Mouse (Mus musculus) frontal cortex, adult 2 months (tissue): ENCODE data around the gene St13. TPM values are rescaled to one million over a fixed set of nuclear protein-coding genes. Genes with fewer than 3 reads are reported as not detected.

Experiments used
- DNase-seq, 2 experiments: peaks; one replicate each; pipeline ENCODE4 v3.0.0; 2022; ENCODE audit warnings: low spot score in 1 of 2; ENCODE audit errors: extremely low spot score in 1 of 2
- polyA plus RNA-seq: library from polyadenylated mRNA; depleted of rRNA; stranded (reverse); fragments of >200 nt; gene quantifications from 2 replicates; pipeline ENCODE4 v1.2.3, GENCODE M21; 2012

The St13 gene
- polyA plus RNA-seq, 1 experiment, result 118 TPM

GRCm38 (mm10) chr15:81366241-81366640 is 33.6 kb downstream of the St13 start:
- DNase-seq, result no peak

DNA sequence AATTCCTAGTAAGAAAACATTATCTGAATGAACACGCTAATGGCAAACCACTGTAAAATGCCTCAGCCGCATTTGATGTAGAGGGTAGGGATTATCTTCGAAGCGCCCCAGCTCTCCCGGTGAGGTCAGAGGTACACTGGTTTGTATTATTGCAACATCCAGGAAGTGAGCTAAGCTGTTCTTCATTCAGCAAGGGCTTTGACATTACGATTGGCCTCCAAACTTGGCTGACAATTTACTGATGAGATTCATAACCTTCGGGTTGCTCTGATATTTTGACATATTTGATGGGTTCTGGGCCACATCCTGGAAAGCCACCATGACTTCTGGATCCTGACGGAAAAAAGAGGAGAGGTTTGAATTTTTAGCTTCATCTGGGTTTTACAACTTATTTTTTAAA is 34.6 kb downstream of the St13 start:
- DNase-seq, result no peak

GRCm38 (mm10) chr15:81364271-81364670 is 35.6 kb downstream of the St13 start:
- DNase-seq, result no peak

- no peak for DNase-seq
Measured at GRCm38 (mm10) chr15:81362501-81362900, 37.4 kb downstream of the St13 start.

DNA sequence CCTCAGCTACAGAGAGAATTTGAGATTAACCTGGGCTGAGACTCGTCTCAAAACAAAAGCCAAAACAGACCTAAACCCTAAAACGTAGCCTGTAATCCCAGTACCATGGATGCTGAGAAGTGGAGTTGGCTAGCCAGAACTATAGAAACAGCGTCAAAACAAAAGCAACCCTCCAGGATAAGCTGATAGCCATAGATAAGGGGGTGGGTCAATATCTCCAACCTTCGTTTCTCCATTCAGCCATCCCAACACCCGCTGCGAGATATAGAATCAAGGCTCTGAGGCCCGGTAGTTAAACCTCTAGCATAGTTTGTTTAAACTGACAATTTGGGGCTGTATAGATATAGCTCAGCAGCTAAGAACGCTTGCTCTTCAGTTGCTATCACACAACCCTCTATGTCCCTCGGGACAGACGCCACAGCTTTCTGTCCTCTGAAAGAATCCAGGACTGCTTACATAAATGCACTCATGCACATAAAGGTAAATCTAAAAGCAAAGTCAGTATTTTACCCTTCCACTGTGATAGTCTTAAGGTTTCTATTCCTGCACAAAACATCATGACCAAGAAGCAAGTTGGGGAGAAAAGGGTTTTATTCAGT is 38.4 kb downstream of the St13 start:
- DNase-seq, result no peak

DNA sequence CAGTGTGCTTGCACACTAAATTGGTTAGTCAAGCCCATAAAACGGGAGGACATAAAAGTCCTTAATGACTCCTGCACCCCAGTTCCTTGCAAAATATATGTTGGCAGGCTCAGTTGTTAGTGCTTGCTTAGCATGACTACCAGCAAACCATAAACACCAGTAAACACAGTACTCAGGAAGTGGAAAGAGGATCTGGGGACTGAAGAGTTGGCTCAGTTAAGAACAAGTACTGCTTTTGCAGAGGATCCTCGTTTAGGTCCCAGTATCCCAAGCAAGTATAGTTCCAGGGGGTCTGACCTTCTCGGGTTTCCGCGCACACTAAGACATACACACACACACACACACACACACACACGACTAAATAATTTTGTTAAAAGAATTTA is 38.9 kb downstream of the St13 start:
- peak in 1 of 2 experiments; percentile 22 for DNase-seq

DNA sequence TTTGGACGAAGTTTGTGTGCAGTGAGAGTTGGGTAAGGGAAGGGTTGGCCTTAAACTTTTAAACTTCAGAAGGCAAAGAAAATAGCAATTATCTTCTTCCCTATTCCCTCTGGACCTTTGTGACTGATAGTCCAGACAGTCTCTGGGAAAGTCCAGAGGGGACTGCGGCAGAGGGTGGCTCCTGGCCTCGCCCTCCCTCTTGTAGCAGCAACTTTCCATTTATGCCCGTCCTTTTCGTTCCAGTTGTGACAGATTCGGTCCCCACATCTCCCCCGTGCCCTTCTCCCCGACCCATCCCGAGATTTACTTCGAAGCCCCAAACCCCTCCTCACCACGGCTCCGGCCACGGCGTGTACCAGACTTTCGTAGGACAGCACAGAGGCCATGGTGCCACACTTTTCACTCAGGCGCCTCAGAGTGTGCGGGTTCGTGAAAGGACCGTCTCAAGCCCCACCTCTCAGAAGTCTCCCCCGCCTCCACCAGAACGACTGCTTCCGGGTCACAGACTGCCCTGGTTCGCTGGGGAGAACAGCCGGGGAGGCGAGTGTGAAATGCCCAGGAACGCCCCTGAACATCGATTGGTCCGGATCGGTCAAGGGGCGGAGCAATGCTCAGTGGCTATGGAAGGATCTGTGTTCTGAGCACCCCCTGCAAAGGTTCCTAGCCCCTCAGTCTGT is 39.4 kb downstream of the St13 start, which contains the start of gene Slc25a17:
Slc25a17 (minus strand) TSS at position 468 of the 677 bp plus-strand sequence.
- peak; percentile 87 to 93 for DNase-seq

DNA sequence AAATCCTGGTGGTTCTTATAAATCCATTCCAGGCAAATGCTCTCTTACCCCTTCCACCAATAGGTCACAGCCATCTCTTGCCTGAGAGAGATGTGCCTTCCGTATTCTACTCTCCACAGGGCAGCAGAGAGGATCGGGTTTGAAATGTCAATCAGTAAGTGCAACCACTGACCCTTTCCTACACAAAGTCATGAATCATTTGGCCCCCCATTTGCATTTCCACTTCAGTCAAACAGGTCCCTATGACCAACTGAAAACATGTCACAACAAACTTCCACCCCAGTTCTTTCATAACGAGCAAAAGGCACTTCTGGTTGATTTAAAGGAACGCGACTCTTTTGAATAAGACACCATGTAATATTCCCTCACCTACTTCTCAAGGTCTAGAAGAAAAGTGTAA is 40.5 kb downstream of the St13 start:
- DNase-seq, result no peak

GRCm38 (mm10) chr15:81358943-81359342 is 40.9 kb downstream of the St13 start:
- DNase-seq, result no peak

DNA sequence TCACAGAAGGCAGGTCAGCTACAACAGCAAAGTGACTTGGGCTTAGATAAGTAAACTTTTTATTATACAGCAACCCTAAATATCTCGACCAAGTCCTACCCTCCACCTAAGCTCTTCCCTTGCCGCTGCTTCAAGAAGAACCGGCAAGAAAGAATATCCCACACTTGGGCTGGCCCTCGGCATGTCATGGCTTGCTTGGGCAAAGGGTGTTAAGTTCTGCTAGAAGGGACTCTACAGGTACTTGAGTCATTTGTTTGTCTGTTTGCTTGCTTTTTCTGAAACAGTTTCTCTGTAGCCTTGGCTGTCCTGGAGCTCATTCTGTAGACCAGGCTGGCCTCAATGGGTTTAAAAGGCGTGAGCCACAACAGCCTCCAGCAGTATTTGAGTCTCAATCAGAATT is 42.9 kb downstream of the St13 start:
- no peak for DNase-seq

- DNase-seq, result no peak
Measured at GRCm38 (mm10) chr15:81355146-81355761, 44.6 kb downstream of the St13 start.

DNA sequence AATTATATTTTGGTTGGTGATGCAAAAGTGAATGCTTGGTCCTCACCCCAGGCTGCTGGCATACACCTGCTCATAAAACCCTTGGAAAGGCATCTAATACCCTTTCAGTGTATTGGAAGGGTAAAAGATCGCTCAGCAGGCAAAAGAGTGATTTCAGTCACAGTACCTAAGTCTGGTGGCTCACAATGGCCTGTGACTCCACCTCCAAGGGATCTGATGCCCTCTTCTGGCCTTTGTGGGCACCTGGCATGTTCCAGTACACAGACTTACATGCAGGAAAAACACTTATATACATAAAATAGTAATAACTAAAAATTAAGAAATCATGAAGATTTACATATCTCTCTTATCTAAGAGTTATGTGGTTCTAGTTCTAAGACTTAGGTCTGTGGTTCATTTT is 47.2 kb downstream of the St13 start:
- DNase-seq, result no peak

DNA sequence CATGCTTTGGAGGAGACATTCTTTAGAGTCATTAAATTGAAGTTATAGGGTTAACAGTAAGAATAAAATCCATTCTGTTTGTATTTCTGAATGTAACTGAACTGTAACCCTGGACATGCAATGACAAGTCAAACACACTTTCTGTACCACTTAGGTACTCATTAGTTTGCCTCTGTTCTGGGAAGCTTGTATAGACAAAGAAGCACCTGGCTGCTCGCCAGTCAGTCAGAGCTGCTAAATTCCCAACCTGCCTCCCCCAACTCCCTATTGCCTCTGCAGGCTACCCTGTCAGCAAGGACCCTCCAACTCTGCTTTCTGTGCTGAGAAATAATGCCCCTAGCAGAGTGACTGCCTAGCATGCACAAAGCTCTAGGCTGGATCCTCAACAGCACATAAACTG is 49.5 kb downstream of the St13 start:
- no peak for DNase-seq

- no peak for DNase-seq
Measured at GRCm38 (mm10) chr15:81348366-81348765, 51.5 kb downstream of the St13 start.

GRCm38 (mm10) chr15:81347466-81347865 is 52.4 kb downstream of the St13 start:
- DNase-seq, result peak; percentile 37 to 65

DNA sequence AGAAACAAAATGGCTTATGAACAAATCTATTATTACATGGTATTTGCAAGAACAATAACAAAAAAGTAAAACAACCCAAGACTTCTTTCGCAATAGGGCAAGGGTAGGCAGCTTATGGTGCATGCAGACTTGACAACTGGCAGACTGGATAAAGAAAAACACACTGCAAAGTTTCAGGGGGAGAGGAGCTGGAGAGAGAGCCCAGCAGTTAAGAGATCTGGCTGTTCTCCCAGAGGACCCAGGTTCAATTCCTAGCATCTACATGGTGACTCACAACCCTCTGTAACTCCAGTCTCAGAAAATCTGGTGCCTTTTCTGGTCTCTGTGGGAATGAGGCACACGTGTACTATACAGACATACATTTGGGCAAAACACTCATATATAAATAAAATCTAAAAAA is 58.5 kb downstream of the St13 start:
- DNase-seq, result peak in 1 of 2 experiments; percentile 50

DNA sequence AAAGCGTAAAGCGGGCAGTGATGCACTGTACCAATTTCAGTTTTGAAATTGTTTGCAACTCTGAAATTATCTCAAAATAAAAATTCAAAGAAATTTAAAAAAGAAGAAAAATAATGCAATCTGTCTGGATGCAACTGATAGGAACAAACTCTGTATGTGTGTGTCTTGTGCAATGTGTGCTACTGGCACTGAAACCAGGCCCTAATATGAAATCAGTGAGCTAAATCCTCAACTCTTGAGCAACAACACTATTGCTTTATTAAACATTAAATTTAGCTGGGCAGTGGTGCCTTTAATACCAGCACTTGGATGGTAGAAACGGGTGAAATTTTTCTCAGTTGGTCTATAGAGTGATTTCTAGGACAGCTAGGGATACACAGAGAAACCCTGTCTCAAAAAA is 60.7 kb downstream of the St13 start:
- no peak for DNase-seq

DNA sequence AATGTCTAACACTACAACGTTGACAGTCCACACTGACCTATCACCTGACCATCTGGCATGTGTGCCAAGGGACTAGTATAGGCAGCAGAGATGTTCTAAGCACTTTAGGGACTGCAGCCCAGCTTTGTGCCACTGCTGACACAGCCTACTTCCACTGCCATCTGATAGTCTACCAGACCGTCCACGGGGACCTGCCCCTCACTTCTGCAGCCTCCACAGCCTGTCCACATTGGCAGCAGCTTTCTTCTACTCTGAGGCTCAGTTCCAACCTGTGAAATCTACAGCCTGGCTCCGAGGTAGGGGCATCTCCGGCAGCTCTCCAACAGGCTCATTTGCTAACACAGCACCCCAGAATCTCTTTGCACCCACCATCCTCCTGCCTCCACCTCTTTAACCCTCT is 63.4 kb downstream of the St13 start:
- no peak for DNase-seq

DNA sequence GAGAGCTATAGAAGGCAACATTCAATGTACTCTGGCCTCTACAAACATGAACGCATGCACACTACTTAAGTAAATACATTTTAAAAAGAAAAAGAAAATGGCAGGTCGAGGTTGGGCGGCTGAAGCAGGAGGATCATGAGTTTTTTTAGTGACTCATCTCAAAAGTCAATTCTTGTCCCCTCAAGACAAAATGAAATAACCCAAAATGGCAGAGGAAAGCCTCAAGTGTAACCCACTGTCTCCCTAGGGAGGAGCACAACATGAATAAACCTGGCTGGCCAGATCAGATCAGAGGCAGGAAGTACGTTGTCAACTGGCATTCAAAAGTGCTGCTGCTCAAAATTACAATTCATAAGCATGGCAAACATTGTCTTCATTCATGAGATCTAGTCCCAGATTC is 67.4 kb downstream of the St13 start:
- DNase-seq, result no peak

DNA sequence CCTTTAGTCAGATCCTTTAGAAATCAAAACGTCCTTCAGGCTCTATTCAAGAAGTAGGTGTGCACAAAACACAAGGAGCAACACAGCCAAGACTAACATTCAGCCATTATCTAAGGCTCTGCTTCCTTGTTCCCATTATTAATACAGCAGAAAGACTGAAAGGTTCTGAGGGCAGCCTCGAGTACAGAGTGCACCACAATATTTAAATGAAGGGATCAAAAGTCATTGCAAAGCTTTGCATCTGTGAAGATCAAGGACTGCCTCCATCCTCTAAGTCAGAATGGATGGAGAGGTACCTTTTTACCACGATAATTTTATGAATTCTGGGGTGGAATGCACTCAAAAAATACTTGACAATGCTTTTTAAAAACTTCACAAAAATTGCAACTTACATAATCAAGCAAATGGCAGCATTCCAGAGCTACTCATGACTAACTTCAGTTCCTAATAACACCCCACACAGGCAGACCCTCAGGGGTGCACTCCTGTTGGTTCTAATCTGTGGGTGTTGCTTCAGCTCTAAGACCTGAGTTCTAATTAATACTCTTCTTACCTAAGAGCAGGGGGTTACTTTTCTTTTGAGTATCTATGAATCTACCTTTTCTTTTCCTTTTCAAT is 69.0 kb downstream of the St13 start:
- DNase-seq, result peak in 1 of 2 experiments; percentile 36

GRCm38 (mm10) chr15:81329721-81330369 is 70.0 kb downstream of the St13 start:
- no peak for DNase-seq
